Mouse (Mus musculus): Measurements from ENCODE around the gene Prdx6b. TPM values are rescaled to one million over a fixed set of nuclear protein-coding genes. Genes with fewer than 3 reads are reported as not detected.

Gene Prdx6b
- total RNA-seq, 2 experiments from 2014 or later: not detected

GRCm38 (mm10) chr2:80315242-80316161 lies 23.2 kb downstream of the Prdx6b start, which contains the start of gene Dnajc10:
Gene Dnajc10 (plus strand): TSS chr2:80315466.
- intact Hi-C loops (cut with DNase I): no loop called here
- peak; percentile 93 to 96 for DNase-seq (ENCODE audit: low spot score in 2 of 2)

- no peak for DNase-seq (ENCODE audit: low spot score in 2 of 2)
- intact Hi-C loops (cut with DNase I): no loop called here
These were observed 30.6 kb downstream of the Prdx6b start for GRCm38 (mm10) chr2:80322878-80323277.

GRCm38 (mm10) chr2:80325779-80326178 lies 33.5 kb downstream of the Prdx6b start:
- intact Hi-C loops (cut with DNase I): no loop called here
- DNase-seq (ENCODE audit: low spot score in 2 of 2): no peak

DNA sequence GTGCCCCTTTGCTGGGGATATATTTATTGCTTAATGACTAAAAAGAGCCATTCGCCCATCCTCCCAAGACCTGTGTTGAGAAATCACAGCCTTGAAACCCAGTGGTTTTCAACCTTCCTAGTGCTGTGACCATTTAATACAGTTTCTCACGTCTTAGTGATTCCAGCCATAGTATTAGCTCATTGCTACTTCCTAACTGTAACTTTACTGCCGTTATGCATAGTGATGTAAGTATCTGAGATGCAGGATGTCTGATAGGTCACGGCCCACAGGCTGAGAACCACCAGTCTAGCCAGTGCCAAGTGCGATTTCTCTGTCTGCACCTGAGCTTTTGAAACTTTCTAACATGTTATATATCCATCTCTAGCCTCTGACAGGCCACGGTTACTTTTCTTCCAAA lies 35.0 kb downstream of the Prdx6b start:
- no peak for DNase-seq (ENCODE audit: low spot score in 2 of 2)
- intact Hi-C loops (cut with DNase I): no loop called here

DNA sequence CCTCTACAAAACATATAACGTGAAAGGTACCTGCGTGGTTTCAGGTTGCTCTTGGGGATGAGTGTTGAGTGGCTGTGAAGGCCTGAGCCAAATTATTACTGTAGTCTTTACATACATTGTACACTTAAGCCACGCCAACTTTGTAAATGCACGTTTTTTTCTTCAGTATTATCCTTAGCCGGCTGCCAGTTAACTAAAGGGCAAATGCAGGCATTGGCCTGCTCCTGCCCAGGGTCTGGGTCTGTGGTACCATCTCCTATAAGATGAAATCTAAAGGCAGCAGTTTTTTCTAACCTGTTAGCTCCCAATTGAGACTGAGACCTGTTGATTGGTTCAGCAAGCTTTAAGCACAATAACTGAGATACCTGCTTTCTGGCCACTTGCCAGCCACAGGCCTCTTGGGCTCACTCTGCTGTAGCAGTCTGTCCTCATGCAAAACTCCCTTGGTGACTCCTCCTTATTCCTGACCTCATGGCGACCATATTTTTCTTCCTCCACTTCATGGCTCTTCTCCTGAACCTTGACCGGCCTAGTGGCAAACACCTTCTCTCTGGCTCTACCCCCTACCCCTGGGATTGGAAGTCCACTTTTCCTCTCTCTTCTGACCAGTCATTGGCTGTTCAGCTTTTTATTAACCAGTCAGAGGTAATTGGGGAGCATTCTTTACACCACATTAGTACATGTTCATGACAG lies 36.8 kb downstream of the Prdx6b start:
- intact Hi-C loops (cut with DNase I): no loop called here
- DNase-seq (ENCODE audit: low spot score in 2 of 2): no peak

DNA sequence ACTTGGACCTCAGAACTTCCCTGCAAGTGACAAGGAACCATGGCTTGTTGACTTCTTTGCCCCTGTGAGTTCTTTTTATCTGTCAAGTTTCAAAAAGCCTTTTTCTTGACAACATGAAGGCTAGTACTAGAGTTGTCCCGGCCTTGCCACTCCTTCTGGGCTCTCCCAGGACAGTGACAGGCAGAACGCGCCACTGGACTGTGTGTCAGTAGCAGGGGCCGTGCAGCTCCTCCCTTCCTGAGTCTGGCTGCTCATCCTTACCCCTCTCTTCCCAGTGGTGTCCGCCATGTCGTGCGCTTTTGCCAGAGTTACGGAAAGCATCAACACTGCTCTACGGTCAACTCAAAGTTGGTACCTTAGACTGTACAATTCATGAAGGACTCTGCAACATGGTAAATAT lies 48.3 kb downstream of the Prdx6b start:
- intact Hi-C loops (cut with DNase I): no loop called here
- no peak for DNase-seq (ENCODE audit: low spot score in 2 of 2)

Other genes with a start within 250 kb of the Prdx6b start
- 100 to 1,000 TPM; 139 to 152 TPM for gene Pde1a, start 163.0 kb upstream of the Prdx6b start, total RNA-seq (2021)
- 10 to 100 TPM; 63.1 to 70.8 TPM for gene Dnajc10, start 23.0 kb downstream of the Prdx6b start, total RNA-seq (2021)
- gene Frzb, start 155.2 kb downstream of the Prdx6b start, total RNA-seq (2021): 10 to 100 TPM; 27.7 to 33.5 TPM